Mouse (Mus musculus): ENCODE results near the gene Vps13d. TPM values are rescaled to one million over a fixed set of nuclear protein-coding genes. Genes with fewer than 3 reads are reported as not detected.

The Vps13d gene
- polyA plus RNA-seq, 1 experiment from 2014 or later: 13.1 TPM

GRCm38 (mm10) chr4:145155956-145156355, 38.8 kb downstream of the Vps13d start:
- DNase-seq (ENCODE audit: low spot score): peak; percentile 74

- no peak for DNase-seq (ENCODE audit: low spot score)
These were observed 43.7 kb downstream of the Vps13d start for GRCm38 (mm10) chr4:145151103-145151486.

- no peak for DNase-seq (ENCODE audit: low spot score)
These were observed 44.3 kb downstream of the Vps13d start for GRCm38 (mm10) chr4:145150345-145151102.

- DNase-seq (ENCODE audit: low spot score): no peak
These were observed 47.5 kb downstream of the Vps13d start for GRCm38 (mm10) chr4:145147006-145147961.

- no peak for DNase-seq (ENCODE audit: low spot score)
These were observed 51.3 kb downstream of the Vps13d start for GRCm38 (mm10) chr4:145143533-145143932.

- no peak for DNase-seq (ENCODE audit: low spot score)
These were observed 58.1 kb downstream of the Vps13d start for GRCm38 (mm10) chr4:145136705-145137104.

- DNase-seq (ENCODE audit: low spot score): no peak
These were observed 59.3 kb downstream of the Vps13d start for GRCm38 (mm10) chr4:145135473-145135872.

- DNase-seq (ENCODE audit: low spot score): no peak
These were observed 64.0 kb downstream of the Vps13d start for GRCm38 (mm10) chr4:145130772-145131171.

GRCm38 (mm10) chr4:145129956-145130548, 64.8 kb downstream of the Vps13d start:
- peak; percentile 27 for DNase-seq (ENCODE audit: low spot score)

GRCm38 (mm10) chr4:145125463-145126220, 69.2 kb downstream of the Vps13d start:
- no peak for DNase-seq (ENCODE audit: low spot score)

- no peak for DNase-seq (ENCODE audit: low spot score)
These were observed 70.4 kb downstream of the Vps13d start for GRCm38 (mm10) chr4:145124419-145124818.

- DNase-seq (ENCODE audit: low spot score): no peak
These were observed 83.2 kb downstream of the Vps13d start for GRCm38 (mm10) chr4:145111641-145112040.

GRCm38 (mm10) chr4:145110736-145111135, 84.1 kb downstream of the Vps13d start:
- no peak for DNase-seq (ENCODE audit: low spot score)

GRCm38 (mm10) chr4:145106796-145107195, 88.0 kb downstream of the Vps13d start:
- no peak for DNase-seq (ENCODE audit: low spot score)

GRCm38 (mm10) chr4:145105319-145105718, 89.5 kb downstream of the Vps13d start:
- DNase-seq (ENCODE audit: low spot score): no peak

GRCm38 (mm10) chr4:145104917-145105316, 89.9 kb downstream of the Vps13d start:
- DNase-seq (ENCODE audit: low spot score): no peak

- no peak for DNase-seq (ENCODE audit: low spot score)
These were observed 91.2 kb downstream of the Vps13d start for GRCm38 (mm10) chr4:145103617-145104016.

GRCm38 (mm10) chr4:145101823-145102718, 92.7 kb downstream of the Vps13d start:
- DNase-seq (ENCODE audit: low spot score): no peak

GRCm38 (mm10) chr4:145099853-145100252, 95.0 kb downstream of the Vps13d start:
- no peak for DNase-seq (ENCODE audit: low spot score)

GRCm38 (mm10) chr4:145099344-145099743, 95.5 kb downstream of the Vps13d start:
- DNase-seq (ENCODE audit: low spot score): no peak

All from thymus, postnatal 0 days (tissue).